Mouse (Mus musculus): ENCODE measurements around the gene Wdr86. TPM values are rescaled to one million over a fixed set of nuclear protein-coding genes. Genes with fewer than 3 reads are reported as not detected.

Wdr86 gene
- polyA plus RNA-seq, 1 experiment from 2014 or later = 22.5 TPM

Other genes with a start within 250 kb of the Wdr86 start
- 0.09 and 0.21 TPM in 2 replicates for gene Gbx1, start 203.5 kb downstream of the Wdr86 start, polyA plus RNA-seq (2016; fragmentation: Nextera tagmentation; extraction: Ambion mirVana)
- gene Asb10, start 189.7 kb downstream of the Wdr86 start, polyA plus RNA-seq (2016; fragmentation: Nextera tagmentation; extraction: Ambion mirVana) = 0.09 and 0.15 TPM in 2 replicates
- gene 4931409K22Rik, start 173.9 kb downstream of the Wdr86 start, polyA plus RNA-seq (2016; fragmentation: Nextera tagmentation; extraction: Ambion mirVana) = 0.06 TPM in 1 of 2 replicates, not detected in the other
- gene Abcf2, start 153.3 kb downstream of the Wdr86 start, polyA plus RNA-seq (2016; fragmentation: Nextera tagmentation; extraction: Ambion mirVana) = 193 and 197 TPM in 2 replicates
- 15.1 and 16.0 TPM in 2 replicates for gene Chpf2, start 144.0 kb downstream of the Wdr86 start, polyA plus RNA-seq (2016; fragmentation: Nextera tagmentation; extraction: Ambion mirVana)
- gene Smarcd3, start 106.3 kb downstream of the Wdr86 start, polyA plus RNA-seq (2016; fragmentation: Nextera tagmentation; extraction: Ambion mirVana) = 34.7 and 39.7 TPM in 2 replicates
- gene Nub1, start 45.2 kb downstream of the Wdr86 start, polyA plus RNA-seq (2016; fragmentation: Nextera tagmentation; extraction: Ambion mirVana) = 26.1 and 27.0 TPM in 2 replicates
- 0.72 and 0.81 TPM in 2 replicates for gene Crygn, start 27.3 kb upstream of the Wdr86 start, polyA plus RNA-seq (2016; fragmentation: Nextera tagmentation; extraction: Ambion mirVana)
- 164 and 189 TPM in 2 replicates for gene Rheb, start 111.9 kb upstream of the Wdr86 start, polyA plus RNA-seq (2016; fragmentation: Nextera tagmentation; extraction: Ambion mirVana)